Mouse (Mus musculus) kidney, postnatal 4 days (tissue): ENCODE data around the gene Rnf26.

Experiments used
- DNase-seq, 2 experiments: peaks; one replicate each; pipeline ENCODE4 v3.0.0; 2021; ENCODE audit warnings: mixed read lengths in 2 of 2

Rnf26 gene

DNA sequence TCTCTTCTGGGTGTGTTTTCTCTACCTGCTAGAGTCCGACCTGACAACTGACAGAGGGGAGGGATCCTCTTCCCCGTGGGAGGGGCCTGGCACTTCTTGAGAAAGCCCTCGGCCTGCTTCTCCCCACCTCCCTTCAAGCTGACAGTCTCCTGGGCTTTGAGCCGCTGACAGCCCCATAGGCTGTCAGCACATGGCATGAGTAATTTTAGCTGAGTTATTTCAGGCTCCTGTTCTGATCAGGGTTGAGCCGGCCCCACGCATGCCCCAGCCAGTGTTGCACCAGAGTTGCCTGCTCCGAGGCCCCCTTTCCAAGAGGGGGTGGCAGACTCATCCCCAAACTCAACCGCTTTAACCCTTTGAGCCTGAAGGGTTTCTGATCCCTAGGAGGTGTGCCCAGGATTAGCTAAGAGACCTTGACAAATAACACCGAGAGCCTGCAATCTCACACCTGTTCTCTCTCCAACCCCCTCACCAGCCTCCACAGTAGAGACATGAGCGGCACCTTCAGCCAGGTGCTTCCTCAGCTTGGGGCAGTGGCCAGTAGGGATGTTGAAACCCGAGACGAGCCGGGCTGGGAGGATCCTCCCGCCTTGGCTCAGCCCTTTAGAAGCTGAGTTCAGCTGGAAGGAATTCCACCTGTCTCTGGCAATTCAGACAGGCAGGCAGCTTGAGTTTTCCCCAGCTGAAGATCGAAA lies 25.4 kb downstream of the Rnf26 start:
- DNase-seq = peak; percentile 35 to 71

DNA sequence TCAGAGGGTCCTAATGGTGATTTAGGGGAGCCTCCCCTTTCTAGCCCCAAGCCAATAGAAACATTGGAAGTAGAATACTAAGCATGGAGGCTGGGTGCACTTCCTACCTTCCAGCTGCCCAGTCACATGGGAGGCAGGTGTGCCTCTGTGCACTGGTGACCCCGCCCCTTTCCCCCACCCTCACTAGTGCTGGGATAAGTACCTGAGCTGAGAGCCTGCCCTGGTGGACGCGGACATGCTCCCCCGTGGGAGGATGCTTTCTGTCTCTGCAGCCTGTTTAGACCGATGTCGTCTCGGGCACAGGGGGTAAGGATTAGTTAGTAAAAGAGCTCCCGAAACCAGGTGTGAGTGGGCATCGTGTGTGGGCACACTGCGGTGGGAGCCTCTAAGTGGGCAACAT lies 26.4 kb downstream of the Rnf26 start:
- peak; percentile 28 to 50 for DNase-seq

DNA sequence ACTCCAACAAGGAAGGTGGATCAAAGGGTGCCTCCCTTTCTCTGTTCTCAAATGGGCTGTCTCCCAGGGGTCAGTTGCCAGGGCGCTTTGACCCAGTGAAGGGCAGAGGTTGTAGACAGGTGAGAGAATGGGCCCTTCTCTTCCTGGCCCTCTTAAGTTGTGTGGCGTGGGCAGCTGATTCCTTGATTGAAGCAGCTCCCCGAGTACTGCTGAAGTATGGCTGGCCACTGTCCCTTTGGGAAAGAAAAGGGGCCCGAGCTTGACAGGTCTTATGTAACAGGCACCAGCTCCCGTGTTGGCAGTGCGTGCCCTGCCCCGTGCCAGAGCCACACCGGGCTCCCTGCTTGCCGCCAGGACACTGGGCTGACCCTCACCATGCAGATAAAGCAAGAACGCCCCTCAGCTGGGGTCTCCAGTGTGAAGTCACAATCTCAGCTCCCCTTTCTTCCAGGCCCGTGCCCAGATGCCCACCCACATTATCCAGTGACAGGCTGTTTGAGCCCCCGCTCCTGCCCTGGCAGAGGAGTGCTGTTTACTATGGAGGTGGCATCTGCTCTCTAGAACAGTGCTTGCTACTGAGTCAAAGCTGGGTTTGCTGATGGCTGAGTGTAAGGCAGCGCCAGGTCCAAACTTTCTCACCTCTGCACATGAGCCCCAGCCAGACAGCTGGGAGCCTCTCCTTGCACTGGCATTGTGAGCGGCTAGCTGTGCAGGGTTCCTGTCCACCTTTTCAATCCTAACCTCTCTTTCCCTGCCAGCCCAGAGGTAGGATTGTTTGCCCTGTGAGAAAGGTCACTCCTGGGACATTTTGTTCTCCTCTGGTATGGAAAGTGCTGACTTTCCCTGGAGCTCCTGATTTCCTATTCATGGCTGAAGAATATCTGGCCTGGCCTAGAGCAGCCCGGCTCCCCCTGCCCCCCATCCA lies 27.3 kb downstream of the Rnf26 start:
- DNase-seq = no peak

DNA sequence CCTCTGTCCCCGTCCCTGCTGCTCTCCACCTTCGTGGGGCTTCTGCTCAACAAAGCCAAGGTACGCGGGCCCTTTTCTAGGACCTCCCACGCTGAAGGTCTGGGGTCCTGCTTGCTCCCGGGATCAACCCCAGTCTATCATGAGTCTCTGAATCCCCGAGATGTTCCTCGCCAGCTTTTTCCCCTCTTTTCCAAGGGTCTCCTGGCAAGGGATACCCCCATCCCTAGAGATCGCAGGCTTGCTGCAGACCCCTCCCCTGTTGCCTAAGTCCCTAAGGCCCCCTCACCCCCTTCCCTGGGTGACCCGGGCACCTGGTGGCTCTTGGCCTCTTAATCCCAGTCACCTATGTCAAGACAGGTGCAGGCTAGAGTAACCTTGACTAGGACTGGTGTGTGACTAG lies 28.0 kb downstream of the Rnf26 start:
- DNase-seq = no peak

DNA sequence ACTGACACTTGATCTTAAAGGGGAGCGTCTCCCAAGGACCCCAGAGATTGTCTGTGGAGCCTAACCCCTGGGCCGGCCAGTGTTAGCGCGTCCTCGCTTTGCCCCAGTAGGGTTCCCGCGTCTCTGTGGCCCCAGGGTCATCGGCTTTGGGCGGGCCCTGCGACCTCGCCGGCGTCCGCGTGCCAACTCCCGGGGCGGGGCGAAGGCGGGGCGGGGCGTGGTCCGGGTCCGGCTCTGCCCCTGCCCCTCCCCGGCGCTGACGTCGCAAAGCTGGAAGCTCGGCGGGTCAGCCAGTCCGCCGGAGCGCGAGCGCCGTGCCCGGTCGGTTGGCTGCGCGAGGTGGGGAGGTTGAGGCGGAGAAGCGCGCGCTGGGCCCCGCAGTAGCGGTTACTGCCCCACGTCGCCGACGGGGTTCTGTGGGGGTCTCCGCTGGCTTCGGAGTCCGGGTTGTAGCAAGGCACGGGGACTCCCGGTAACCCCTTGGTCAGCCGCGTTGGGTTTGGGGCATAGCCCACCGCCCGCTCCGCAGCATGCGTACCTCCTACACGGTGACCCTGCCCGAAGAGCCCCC lies 28.6 kb downstream of the Rnf26 start:
- DNase-seq = peak; percentile 98

DNA sequence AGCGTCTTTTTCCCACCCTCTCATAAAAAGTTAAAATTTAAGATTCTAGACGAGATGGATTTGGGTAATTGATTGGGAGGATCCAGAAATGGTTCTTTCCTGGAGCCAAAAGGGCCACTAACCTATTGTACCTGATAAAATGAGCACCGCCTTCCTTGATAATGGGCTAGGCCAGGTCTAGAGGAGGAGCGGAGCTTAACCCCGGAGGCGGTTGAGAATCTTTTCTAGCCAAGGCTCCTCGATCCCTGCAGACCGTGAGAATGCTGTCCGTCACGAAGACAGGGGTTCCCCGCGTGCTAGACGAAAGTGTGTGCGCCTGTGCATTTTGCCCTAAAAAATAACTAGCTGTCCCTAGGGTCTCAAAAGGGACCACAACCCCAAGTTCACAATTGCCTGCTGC lies 29.1 kb downstream of the Rnf26 start:
- DNase-seq = no peak

DNA sequence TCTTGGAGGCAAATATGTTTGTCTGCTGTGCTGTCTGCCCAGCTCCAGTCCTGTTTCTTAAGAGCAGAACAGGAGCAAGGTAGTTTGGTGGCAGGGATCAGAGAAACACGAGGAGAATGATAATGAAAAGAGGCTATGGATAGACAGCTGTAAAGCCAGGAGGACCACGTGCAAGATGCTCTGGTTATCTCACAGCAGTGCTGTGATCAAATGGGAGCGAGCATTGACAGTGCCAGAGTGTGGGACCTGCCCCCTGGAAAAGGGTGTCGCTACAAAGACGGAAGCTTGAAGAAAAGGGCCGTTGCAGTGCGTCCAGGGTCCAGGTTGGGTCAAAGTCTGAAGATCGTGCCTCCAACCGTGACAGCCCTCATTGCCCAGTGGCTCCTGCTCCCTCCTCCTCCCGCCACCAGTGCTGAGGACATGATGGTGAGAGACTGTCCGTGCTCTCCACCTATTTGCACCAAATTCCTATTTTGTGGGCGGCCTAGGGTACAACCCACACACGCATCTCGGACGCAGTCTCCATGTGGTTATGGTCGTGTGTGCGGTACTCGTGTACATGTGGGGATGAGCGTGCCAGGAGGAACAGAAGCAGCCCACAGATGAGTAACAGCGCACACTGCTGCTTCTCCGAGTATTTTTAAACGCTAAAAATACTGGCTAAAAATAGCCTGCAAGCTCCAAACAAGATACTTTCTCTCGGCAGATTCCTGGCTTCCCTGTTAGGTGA lies 29.8 kb downstream of the Rnf26 start:
- DNase-seq = peak; percentile 59 to 75

DNA sequence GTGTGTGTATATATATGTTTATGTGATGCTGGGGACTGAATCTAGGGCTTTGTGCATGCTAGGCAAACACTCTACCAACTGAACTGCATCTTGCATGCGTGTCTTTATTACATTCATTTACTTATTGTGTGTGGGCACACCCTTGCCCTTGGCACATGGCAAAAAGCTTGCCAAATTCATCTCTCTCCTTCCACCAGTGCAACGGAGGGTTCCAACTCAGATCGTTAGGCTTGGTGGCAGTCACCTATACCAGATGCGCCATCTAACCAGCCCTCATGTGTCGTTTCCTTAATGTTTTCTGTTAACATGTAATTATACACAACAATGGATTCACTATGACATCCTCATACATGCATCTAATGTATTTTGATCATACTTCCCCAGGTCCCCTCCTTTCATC lies 31.1 kb downstream of the Rnf26 start:
- no peak for DNase-seq

DNA sequence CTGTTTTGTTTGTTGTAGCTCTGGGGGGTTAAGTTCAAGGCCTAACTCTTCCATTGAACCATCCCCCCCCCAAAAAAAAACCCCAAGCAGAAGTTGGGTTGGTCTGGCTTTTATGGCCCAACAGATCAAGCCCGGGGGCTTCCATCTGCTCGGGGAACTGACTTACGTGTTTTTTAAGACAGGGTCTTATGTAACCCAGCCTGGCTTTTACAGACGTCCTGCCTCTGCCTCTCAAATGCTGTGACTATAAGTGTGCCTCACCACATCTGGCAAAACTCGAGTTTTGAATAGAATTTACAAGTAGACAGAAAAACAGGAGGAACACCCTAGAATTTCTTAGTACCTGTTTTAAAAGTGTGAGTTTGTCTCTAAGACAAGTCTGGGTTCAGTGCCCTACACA lies 31.7 kb downstream of the Rnf26 start:
- DNase-seq = no peak

DNA sequence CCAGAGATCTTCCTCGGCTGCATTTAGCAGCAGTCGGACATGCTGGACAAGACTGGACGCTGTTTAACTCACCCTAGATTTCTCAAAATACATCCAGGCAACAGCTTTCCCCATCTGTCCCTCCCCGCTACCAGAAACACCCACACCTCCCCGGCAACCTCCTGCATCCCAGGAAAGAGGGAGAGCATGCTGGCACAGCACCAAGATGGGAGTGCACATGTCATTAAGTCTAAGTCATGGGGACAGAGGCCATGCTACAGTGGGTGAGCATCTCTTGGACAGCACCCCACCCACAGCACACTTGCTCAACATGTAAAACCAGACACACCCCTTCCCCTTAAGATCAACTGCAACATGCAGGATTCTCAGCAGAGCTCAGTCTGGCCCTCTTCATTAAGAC lies 32.4 kb downstream of the Rnf26 start:
- DNase-seq = peak; percentile 54 to 69

DNA sequence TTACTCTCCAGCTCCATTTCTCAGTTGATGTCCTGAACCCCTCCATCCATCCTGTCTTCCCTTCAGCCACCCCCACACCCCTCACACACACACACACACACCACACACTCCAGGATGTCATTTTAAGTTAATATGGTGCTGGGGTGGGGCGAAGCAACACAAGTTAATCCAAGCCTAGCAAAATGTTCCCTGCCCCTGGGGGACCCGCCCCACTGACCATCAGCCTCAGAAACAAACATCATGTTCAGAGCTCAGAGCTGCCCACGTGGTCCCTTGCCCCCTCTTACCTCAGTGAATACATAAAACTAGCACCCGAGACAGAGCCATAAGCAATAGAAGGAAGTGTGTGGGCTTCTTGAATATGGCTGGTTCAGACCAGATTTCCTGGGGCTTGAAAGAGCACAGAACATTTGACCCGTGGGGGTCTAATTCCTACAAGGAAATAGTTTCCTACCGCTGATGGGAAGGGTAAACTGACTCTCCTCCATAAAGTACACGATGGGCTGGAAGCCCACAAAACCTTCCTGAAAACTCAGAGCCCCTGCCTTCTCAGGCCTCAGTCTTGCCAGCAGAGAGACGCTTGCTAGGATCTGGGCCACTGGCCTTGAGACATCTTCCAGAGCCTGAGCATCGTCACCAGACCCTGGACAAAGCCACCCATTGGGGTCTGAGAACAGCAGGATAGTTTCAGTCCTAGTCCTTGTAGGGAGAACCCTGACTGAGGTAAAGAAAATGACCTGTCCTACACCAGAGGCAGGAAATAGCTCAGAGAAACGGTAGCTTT lies 33.1 kb downstream of the Rnf26 start:
- DNase-seq = peak; percentile 61 to 78

DNA sequence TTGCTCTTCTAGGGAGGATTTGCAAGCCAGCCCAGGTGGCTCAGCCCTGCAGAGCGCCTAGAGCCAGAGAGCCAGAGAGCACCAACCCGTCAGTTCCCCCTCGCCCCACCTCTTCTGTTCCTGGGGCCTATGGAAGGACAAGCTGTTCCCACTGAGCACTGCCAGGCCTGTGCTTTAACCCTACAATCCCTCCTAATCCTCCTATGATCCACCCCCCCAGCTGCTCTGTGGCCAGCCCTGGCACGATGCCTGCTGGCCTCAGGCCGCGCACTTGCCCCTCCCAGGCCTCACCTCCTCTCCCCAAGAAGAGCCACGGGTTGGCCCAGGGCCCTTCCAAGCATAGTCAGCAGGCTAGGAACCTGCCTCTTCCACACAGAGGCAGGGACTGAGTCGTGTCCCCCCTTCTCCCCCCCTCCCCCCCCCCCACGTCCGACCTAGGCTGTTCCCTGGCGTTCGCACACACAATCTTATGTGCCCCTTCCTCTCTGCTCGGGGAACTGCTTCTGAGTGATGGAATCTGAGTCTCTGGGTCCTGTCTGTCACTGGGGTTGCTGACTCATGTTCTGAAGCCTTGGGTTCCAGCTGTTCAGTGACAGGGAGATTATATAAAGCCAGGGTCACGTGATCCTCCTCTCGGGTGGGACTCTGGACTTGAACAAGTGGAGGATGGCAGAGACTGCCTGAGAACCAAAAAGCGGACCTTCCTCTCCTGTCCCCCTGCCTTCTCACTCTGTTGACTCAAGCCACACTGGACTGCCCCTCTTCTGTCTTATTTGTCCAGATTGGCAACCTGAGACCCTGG lies 34.2 kb downstream of the Rnf26 start:
- DNase-seq = peak; percentile 79 to 87

DNA sequence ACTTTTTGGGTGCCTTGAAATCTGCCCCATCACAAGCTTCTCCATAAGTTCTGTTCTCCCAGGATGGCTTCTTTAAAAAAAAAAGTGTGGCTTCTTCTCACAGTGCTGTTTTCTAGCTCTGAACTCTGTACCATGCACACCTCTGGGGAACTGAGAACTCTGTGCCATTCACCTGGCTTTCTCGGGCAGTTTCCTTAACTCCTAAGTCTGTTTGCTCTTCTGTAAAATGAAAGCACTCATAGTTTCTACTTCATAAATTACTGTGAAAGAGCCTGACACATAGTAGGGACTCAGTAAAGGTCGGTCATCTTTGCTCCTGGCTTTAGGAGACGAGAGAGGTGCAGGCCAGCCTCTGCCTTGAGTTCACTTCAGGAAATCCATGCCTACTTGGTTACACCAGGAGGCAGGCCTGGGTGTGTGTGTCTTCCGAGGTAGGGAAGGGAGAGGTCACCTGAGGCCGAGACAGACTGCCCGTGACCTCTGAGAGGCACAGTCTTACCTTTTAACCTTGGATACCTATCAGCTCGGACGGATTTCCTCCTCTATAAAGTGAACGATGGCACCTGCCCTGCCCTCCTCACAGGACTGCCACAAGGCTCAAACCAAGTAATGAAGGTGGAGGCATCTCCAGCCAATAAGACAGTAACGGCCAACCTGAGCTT lies 35.0 kb downstream of the Rnf26 start:
- no peak for DNase-seq

DNA sequence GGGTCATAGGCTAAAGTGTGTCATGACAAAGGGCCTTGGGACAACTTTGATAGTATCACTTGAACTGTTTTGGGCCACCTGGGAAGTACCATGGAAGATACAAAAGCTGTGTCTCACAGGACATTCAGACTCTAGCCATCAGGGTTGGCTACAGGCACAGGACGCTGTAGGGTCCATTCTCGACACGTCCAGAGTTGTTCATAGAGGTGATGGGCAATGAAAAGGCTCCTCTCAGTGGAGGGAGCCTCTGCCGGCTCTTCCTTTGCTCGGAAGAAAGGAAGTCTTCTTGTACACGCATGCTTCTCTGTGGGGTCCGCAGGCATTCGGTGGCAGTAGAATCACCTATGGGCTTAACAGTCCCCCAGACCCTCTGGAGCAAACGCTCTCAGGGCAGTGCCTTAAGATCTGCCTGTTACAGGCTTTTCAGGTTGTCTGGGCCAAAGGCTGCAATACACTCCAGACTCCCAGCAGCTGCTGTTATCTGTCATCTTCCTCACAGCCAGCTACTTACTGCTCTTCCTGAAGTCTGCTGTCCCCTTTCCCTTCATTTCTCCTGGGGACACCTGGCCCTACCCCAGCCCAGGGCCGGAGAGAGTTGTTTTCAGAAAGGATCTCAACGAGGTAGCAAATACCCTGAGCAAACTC lies 35.9 kb downstream of the Rnf26 start:
- DNase-seq = no peak

DNA sequence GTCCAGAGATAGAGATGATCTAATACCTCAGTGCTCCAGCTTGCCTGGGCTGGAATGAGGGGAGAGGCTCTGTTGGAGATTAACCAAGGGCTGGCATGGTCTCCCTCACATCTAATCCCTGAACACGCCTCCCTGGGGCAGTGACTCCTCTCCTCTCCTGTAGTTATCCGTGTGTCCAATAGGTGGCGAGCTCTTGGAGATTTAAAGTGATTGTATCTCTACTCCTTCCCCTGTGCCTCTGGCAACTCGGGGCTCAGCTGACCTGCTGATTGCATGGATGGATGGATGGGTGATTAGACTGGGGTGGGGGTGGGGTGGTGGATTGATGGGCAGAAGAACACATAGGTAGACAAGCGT lies 36.6 kb downstream of the Rnf26 start:
- peak; percentile 69 to 81 for DNase-seq

DNA sequence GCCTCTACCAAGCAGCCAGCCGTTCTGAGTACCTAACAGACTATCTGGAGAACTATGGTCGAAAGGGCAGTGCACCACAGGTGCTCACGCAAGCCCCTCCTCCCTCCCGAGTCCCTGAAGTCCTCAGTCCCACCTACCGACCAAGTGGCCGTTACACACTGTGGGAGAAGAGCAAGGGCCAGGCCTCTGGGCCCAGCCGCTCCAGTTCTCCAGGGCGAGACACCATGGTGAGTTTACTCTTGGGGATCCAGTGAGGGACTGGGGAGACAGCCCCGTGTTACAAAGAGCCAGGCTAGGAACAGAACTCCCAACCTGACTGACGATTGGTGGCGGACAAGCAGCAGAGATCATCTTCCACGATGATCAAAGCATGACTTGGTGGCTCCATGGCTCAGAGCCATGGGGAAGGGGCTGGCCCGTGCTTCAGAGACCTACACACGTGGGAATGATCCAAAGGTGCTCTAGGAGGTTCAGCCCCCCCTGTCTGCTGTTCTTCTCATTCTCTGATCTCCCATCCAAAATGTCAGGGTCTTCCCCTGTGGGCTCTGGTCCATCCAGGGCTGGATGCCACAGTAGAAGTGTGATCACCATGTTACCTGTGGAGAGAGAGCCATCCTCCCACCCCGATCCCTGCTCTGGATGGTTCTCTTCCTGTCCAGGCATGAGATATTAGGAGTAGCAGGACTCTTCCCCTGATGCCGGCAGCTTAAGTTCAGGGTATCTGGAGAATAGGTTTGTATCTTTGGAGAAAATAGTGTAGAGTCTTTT lies 37.1 kb downstream of the Rnf26 start:
- no peak for DNase-seq

DNA sequence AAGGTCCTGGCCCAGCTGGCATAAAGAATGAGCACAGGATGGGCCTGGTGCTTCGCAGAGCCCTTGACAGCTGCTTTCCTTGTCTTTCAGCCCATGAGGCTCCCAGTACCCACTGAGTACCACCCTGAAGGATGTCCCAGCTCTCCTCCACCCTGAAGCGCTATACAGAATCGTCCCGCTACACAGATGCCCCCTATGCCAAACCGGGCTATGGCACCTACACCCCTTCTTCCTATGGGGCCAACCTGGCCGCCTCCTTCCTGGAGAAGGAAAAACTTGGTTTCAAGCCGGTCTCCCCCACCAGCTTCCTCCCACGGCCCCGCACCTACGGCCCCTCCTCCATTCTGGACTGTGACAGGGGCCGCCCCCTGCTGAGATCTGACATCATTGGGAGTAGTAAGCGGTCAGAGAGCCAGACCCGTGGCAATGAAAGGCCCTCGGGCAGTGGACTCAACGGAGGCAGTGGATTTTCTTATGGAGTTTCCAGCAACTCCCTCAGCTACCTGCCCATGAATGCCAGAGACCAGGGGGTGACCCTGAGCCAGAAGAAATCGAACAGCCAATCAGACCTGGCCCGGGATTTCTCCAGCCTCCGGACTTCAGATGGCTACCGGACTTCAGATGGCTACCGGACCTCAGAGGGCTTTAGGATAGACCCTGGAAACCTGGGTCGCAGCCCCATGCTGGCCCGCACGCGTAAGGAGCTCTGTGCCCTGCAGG lies 37.9 kb downstream of the Rnf26 start:
- DNase-seq = peak in 1 of 2 experiments; percentile 53

DNA sequence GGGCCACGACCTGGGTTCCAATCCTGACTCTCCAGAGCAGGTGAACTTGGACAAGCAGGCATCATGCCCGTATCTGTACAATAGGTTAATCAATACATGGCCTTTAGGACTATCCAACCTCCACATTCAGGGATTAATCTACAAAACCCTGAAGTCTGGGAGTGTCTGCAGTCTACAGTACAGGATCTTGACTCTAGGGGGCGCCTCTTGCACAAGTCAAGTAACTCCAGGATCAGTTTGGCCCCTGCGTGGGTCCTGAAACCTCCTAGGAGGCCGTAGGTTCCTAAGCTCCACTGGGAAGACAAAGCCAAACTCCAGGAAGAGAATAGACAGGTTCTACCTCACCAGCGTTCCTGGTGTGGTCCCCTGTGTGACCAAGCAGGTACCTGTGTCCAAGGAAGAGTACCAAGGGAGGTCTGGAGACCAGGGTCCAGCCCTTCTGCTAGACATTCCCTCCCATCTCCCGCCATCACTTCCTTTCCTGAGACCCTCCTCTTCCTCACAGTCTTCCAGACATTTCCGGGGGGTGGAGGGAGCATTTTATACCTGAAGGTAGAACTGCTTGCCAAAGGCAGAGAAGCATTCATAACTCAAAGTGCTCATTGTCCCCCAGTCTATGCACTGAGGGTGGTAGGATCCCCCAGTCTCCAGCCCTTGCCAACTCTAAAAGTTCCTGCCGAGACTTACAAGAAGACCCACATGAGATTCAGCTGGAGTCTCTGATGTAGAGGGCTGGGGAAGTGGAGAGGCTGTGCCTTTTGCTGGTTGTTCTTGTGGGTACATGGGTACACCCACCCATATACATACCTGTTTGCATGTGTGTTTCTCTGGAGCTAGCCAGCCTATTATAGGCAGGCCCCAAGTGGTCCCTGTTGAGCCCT lies 38.7 kb downstream of the Rnf26 start:
- DNase-seq = peak in 1 of 2 experiments; percentile 63
